Mouse (Mus musculus) induced T-regulatory cell, adult 2 months (primary cell): ENCODE measurements around the gene Etv6.

Source experiments
- DNase-seq: peaks from one replicate; pipeline ENCODE4 v3.0.0-alpha.2; 2012; ENCODE audit warnings: low read depth

Gene Etv6

GRCm38 (mm10) chr6:134167963-134168362, 132.5 kb downstream of the Etv6 start:
- no peak for DNase-seq

GRCm38 (mm10) chr6:134168799-134169198, 133.3 kb downstream of the Etv6 start:
- peak; percentile 66 for DNase-seq

- no peak for DNase-seq
Measured at GRCm38 (mm10) chr6:134171235-134171634, 135.7 kb downstream of the Etv6 start.

DNA sequence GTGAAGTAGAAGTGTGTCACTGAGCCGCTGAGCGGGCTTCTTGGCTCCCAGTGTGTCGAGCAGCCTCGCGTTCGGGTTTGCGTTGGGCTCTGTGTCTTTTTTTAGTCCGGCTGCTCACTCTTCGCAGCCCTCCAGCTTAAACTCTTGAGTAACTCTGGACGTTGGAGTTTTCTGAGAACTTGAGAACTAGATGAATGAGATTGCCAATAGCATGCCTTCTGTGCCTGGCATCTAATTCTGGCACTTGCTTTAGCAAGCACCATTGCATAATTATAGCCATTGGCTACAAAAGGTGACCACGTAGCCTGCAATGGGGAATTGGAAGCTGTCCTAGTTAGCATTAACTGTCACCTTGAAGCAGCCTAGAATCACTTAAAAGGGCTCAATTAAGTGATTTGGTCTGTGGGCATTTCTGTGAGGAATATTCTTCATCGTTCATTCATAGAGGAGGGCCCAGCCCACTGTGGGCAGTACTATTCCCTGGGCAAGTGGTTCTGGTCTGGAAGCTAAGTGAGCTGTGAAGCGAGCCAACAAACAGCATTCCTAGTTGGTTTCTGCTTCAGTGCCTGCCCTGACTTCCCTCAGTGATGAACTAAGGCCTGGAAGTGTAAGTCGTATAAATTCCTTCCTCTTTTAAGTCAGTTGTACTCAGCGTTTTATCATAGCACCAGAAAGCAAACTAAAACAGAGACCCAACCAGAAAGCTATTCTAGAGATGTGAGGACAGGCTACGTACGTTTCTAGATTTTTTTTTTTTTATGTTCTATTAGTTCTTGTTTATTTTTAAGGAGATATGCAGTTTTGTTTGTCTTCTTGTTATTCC, 136.6 kb downstream of the Etv6 start:
- DNase-seq, result no peak

DNA sequence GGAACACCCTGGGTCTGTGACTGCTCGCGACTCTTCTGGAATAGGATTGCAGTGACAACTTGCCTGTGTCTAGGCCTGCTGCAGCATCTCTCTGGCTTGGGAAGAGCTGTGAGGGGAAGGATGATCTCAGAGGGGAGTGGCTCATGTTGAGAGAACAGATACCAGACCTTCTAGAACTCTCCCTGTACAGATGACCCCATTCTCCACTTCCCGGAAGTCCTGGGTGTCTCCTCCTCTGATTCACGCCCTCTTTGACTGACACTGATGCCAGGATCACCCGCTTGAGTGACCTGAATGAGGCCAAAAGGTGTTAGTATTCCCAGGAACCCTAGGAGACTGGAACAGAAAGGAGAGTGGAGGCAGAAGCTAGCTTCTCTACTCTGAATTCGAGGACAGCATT, 137.9 kb downstream of the Etv6 start:
- no peak for DNase-seq

- peak; percentile 36 for DNase-seq
Measured at GRCm38 (mm10) chr6:134175059-134175458, 139.6 kb downstream of the Etv6 start.

GRCm38 (mm10) chr6:134177196-134177595, 141.7 kb downstream of the Etv6 start:
- no peak for DNase-seq

DNA sequence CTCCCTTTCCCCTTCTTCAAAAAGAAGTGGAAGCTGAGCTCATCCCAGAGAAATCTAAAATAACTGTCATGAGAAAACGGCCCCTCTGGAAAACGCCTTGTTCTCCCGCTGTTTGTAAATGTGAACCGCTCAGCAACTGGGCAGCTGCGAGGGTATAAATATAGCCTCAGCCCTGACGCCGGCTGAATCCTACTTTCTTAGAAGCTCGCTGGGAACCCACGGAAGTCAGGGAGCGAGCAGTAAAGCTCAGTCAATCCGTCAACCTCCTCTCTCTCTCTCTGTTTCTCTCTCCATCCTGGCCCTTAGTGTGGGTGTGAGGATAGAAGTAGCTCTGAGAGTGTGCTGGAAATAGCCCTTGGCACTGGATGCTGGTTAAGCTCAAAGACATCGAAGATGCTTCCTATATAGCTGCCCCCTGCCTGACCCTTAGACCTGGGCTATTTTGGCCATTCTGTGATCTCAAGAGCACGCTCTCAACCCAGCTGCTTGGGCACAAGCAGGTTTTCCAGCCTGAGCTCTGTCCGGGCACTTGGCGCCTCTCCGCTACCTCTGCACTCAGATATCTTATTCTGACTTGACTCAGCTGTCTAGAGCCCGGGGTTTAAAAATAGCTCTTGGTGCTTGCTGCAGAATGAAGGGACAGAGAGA, 146.9 kb downstream of the Etv6 start:
- DNase-seq, result no peak

GRCm38 (mm10) chr6:134183592-134184342, 148.3 kb downstream of the Etv6 start:
- DNase-seq, result peak; percentile 47

- DNase-seq, result no peak
Measured at GRCm38 (mm10) chr6:134186286-134186903, 150.9 kb downstream of the Etv6 start.

DNA sequence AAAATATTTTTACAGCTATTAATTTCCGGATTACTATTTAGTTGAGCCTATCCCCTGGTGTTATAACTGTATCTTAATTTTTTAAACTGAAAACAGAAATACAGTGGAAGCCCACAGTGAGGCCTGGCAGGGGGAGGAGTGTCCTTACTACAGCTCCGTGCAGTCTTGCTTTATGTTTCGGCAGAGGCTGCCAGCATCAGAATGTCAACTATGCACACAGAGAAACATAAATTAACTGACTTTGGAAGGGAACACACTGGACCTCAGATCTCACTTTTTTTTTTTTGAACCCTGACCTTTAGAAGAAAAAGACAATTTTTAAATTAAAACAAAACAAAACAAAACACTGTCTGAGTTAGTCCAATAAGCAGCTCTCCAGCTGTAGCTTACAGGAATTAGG, 153.2 kb downstream of the Etv6 start:
- DNase-seq, result no peak

DNA sequence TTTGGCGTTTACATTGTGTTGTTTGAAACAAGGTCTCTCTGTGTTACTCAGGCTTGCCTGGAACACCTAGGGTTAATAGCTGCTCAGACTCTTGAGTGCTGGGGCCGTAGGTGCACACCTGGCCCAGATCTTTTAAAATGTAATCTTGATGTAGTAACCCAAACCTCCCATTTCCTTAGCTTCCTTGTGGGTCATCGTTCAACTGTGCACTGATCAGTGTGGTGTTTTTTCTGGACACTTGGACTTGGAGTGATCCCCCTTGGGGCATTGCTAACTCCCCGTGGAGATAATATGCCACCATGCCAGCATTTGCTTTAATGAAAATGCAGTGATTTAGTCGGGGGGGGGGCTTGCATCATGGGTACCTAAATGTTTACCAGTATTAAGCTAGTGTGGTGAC, 153.7 kb downstream of the Etv6 start:
- no peak for DNase-seq

DNA sequence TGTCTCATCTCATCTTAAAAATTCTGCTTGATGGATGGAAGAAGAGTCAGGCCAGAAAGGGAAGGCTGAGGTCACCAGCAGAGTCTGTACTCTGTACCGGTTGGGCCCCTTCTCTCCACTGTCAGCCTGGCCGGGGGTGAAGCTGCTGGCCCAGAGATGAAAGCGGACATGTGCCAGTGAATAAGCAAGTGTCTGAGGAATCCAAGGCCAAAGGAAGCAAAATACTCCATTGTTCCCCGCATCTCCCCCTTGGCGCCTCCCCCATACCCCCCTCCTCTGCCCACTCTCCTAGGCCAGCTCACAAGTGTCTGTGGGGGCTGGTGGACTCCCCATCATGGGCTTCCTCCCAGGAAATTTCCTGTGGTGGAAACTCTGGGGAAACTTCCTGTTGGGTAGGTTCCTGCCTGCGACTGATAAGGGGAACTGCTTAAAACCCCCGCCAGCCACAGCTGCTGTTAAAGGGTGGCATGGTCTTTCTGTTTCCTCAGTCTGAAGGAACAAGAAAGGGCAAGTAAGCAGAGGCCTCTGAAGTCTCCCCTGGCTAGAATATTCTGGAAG, 154.2 kb downstream of the Etv6 start:
- peak; percentile 56 for DNase-seq

DNA sequence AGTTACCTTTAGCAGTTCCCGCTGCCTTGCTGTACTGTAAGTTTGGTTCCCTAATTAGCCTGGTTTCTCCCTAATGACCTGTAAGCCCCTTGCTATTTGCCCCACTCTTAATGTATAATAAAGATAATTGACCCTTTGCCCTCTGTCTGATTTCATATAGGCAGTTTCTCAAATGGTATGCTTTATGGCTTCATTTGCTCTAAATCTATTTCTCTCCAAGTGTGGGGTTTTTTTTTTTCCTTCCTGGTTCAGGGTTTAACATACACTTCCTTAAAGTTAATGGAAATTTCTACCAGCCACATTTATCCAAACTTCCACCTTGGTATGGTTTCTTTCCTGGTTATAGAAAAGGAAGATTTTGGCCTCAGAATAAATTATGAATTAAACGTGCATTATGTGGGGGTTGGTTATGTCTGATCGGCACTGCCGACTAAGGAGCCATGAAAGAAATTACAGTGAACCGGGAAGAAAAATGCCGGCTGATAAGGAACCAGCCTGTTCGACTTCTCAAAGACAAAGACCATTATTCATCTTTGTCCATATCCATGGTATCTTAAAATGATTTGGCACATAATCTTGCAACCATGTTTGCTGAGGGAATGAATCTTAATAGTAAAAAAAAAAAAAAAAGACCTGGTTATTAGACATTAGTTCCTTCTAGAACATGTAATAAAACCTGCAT, 155.2 kb downstream of the Etv6 start:
- DNase-seq, result no peak

DNA sequence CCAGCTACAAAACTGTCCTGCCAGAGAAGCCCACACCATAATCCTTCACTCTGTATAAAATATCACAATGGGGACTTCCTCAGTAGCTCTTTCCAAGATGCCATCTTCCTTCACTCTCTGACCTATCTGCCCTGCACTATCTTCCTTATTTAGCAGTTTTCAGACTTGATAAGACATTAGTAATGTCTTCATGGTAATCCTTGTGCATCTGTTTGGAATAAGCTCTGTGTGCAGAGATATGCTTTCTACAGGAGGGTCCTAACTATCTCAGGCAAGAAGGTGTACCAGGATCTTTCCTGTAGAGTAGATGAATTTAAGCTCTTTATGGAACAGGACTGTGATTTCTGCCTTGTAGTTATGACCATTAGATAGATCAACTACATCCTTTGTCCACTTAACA, 157.2 kb downstream of the Etv6 start:
- no peak for DNase-seq

DNA sequence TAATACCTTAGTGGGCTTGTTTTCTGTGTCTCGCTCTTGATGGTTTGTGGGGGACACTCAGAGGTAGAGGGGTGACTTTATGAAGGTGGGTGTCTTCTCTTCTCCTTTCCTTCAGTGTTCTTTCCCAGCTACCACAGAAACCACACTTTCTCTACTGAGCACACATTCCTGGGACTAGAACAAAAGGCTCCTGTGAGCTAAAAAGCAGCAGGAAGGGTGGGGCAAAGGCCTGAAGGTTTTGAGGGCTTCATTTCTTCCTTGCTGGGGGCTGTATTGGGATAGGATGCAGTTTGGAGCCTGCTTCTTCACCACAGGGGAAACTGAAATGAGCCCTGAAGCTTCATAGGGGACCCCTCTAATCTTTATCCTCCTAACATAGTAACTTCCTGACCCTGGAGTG, 164.4 kb downstream of the Etv6 start:
- no peak for DNase-seq

DNA sequence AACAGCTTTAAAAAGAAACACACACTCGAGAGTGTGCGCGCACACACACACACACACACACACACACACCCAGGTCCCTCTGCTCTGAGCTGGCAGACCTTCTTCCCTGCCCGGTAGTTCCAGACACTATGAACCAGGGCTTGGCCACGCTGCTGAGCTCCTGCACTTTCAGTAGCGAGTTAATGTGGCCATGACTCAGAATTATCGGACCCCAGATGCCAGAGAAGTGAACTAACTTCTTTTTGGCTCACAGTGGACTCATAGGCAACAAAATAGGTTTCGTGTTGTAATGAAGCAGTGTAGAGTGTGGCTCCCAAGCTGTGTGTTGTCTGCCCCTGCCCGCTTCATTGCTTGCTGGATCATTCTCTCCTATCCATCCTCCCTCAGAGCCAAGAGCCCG, 165.1 kb downstream of the Etv6 start:
- DNase-seq, result no peak

- DNase-seq, result no peak
Measured at GRCm38 (mm10) chr6:134202176-134202575, 166.7 kb downstream of the Etv6 start.

DNA sequence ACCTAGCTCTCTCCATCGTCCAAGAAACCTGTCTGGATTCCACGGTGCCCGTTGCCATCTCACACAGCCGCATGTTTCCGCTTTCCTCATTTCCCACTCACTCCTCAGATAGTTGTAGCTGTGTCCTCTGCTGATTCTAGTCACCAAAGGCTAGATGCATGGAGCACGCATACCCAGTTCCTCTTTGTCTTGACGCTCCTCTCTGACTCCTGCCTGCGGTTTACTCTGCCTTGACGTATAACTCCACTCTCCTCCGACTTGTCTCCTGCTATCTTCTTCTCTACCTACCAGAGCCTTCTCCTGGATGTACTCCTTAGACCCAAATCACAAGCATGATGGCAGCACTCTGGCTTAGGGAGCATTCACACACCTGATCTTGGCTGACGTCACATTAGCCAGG, 169.7 kb downstream of the Etv6 start:
- DNase-seq, result no peak

- no peak for DNase-seq
Measured at GRCm38 (mm10) chr6:134205726-134206125, 170.2 kb downstream of the Etv6 start.

GRCm38 (mm10) chr6:134206251-134206650, 170.8 kb downstream of the Etv6 start:
- DNase-seq, result no peak
